Mouse (Mus musculus) kidney, embryonic 15.5 days (tissue): ENCODE results near the gene Xylt1. TPM values are rescaled to one million over a fixed set of nuclear protein-coding genes. Genes with fewer than 3 reads are reported as not detected.

Experiments
- ATAC-seq: fragments of 200-750 bp; cut with Nextera tagmentation; replicated peaks from 2 replicates; pipeline ENCODE4 v1.8.0; 2017; ENCODE audit warnings: moderate TSS enrichment; ENCODE audit not compliant: low FRiP score
- H3K27ac ChIP-seq: fragments of 300-500 bp; sonication (generic); 2 replicates; pipeline ENCODE4 v1.5.1; 2015; ENCODE audit warnings: mild to moderate bottlenecking, inconsistent platforms
- H3K27me3 ChIP-seq: fragments of 300-500 bp; sonication (generic); 2 replicates; pipeline ENCODE4 v1.6.1; 2015; ENCODE audit warnings: inconsistent platforms
- H3K36me3 ChIP-seq: fragments of 300-500 bp; sonication (generic); 2 replicates; pipeline ENCODE4 v1.6.1; 2015; ENCODE audit warnings: inconsistent platforms
- H3K4me1 ChIP-seq: fragments of 300-500 bp; sonication (generic); 2 replicates; pipeline ENCODE4 v1.6.1; 2015; ENCODE audit warnings: inconsistent platforms
- H3K4me2 ChIP-seq: fragments of 300-500 bp; sonication (generic); 2 replicates; pipeline ENCODE4 v1.6.1; 2015; ENCODE audit warnings: moderate library complexity, mild to moderate bottlenecking, inconsistent platforms
- H3K4me3 ChIP-seq: fragments of 300-500 bp; sonication (generic); replicated peaks from 2 replicates; pipeline ENCODE4 v1.5.1; 2015; ENCODE audit warnings: mild to moderate bottlenecking, inconsistent platforms
- H3K9ac ChIP-seq: fragments of 300-500 bp; sonication (generic); 2 replicates; pipeline ENCODE4 v1.6.1; 2015; ENCODE audit warnings: mild to moderate bottlenecking, inconsistent platforms
- H3K9me3 ChIP-seq: fragments of 300-500 bp; sonication (generic); replicated peaks from 2 replicates; pipeline ENCODE4 v1.6.1; 2016; ENCODE audit warnings: inconsistent platforms
- WGBS: fragments of 180-500 bp; shearing (Covaris S2); methylation state at CpG from one replicate; pipeline ENCODE4 v1.1.7; 2015; ENCODE audit warnings: mixed read lengths; 5-methylcytosine and 5-hydroxymethylcytosine counted together
- polyA plus RNA-seq: library from polyadenylated mRNA; unstranded; fragments of >200 nt; fragmentation: Nextera tagmentation; extraction: Ambion mirVana; gene quantifications from 2 replicates; pipeline ENCODE4 v1.2.1, GENCODE M21; 2015

The Xylt1 gene
- polyA plus RNA-seq, 1 experiment from 2014 or later, result 2.3 TPM

GRCm38 (mm10) chr7:117490500-117491205, 109.9 kb downstream of the Xylt1 start:
- 69% methylated on average over 9 of the region's 9 CpGs for WGBS
- Histone ChIP-seq H3K36me3 (no peaks in the 10 kb centered on the region), H3K4me1 (peaks cover 11% of the 10 kb centered on the region; the same call in 1 of the 2 replicates), H3K9me3 (no peaks in the 10 kb centered on the region), H3K27me3 (no peaks in the 10 kb centered on the region), H3K4me3 (no peak overlapping the region), H3K27ac (no peak overlapping the region), H3K9ac (no peak overlapping the region), H3K4me2 (no peak overlapping the region)
- ATAC-seq, result no peak

DNA sequence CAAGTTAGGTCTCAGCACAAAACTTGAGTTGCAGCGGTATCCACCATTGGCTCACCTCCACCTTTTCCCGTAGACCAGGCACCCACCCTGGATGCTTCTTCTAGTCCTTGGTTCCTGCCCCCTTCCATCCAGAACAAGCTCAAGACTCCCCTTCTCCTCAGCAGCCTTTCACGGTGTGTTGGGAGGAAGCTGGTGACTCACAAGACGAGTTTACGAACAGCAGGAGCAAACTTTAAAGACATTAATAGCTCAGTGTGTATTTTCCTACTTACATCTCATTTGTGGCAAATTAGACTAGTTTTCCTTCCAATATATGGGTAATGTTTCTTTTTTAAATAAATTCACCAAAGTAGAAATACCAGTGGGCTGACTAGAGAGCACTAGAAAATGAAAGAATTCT, 110.7 kb downstream of the Xylt1 start:
- Histone ChIP-seq H3K4me1 (peaks cover 9% of the 10 kb centered on the region; the same call in 1 of the 2 replicates), H3K27ac (no peak overlapping the region), H3K4me3 (no peak overlapping the region), H3K9ac (no peak overlapping the region), H3K36me3 (no peaks in the 10 kb centered on the region), H3K4me2 (no peak overlapping the region), H3K9me3 (no peaks in the 10 kb centered on the region), H3K27me3 (no peaks in the 10 kb centered on the region)
- ATAC-seq, result no peak
- WGBS, result 78% methylated on average over 5 of the region's 5 CpGs

DNA sequence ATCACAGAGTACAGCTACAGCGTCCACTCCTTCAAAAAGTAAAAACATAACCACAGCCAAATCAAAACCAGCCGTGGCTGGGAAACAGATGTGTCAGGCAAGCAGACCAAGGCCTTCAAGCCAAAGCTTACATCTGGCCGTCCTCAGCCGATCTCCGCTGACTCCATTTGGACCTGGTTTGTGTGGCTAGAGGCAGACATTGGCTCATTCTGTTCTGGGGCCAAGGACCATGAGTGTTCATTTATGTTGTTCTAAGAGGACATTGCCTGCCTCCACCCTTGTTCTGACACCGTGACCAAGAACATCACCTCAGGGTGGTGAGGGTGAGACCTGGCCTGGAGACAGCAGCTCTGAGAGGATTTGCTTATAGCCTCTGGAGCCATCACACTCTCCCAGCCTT, 113.4 kb downstream of the Xylt1 start:
- WGBS, result 91% methylated on average over 6 of the region's 6 CpGs
- Histone ChIP-seq H3K27ac (no peak overlapping the region), H3K27me3 (no peaks in the 10 kb centered on the region), H3K9ac (no peak overlapping the region), H3K36me3 (no peaks in the 10 kb centered on the region), H3K4me3 (no peak overlapping the region), H3K4me2 (no peak overlapping the region), H3K9me3 (no peaks in the 10 kb centered on the region), H3K4me1 (peaks cover 9% of the 10 kb centered on the region; the same call in 1 of the 2 replicates)
- ATAC-seq, result no peak

DNA sequence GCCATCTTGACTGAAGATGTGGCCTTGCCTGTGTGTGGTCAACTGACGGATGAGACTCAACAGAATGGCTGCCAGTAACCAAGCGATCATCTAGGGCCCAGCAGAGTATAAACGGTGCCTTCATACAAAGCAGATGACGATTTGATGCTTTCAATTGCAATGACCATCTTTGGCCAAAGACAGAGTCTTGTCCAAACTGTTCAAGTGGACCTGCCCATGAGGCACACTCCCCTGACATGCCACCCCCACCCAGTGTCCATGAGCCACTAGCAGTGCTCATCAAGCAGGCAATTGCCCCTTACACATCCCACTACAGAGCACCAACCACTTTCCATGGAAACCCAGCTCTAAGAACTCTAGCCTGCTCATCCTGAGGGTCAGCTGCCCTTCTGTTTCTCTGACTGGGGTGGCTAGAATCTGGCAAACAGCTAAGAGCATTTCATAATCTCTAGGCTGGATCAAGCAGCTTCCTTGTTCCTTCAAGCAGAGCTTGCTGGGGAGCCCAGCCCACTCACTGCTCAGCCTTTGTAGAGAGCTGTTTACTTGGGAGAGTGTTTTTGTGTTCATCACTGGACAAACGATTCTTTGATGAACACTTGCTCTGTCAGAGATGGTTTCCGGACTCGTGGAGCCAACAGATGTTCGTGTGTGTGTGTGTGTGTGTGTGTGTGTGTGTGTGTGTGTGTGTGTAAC, 114.0 kb downstream of the Xylt1 start:
- no peak for ATAC-seq
- H3K27me3 ChIP-seq, result no peaks in the 10 kb centered on the region
- H3K27ac ChIP-seq, result no peak overlapping the region
- H3K4me2 ChIP-seq, result no peak overlapping the region
- no peaks in the 10 kb centered on the region for H3K9me3 ChIP-seq
- H3K36me3 ChIP-seq, result no peaks in the 10 kb centered on the region
- peaks cover 9% of the 10 kb centered on the region; the same call in 1 of the 2 replicates for H3K4me1 ChIP-seq
- no peak overlapping the region for H3K9ac ChIP-seq
- 86% methylated on average over 8 of the region's 8 CpGs for WGBS
- no peak overlapping the region for H3K4me3 ChIP-seq

DNA sequence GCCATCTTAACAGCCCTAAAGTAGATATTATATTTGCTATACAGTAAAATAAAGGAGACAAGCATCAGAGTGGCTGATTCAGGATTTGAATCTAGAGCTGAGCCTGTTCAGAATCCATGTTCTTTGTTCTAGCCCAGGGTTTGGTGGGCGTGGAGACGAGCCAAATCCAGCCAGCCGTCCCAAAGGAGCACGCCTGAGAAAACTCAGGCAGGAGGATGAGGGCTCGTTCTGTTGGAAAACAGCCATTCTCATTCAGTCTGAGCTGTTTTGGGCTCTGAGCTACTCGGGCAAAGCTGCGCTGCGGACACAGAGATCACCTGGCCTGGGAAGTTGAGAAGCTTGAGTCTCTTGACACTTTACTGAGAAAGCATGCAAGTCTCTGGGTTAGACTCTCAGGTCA, 115.0 kb downstream of the Xylt1 start:
- Histone ChIP-seq H3K4me2 (no peak overlapping the region), H3K36me3 (no peaks in the 10 kb centered on the region), H3K27ac (no peak overlapping the region), H3K9me3 (no peaks in the 10 kb centered on the region), H3K4me3 (no peak overlapping the region), H3K9ac (no peak overlapping the region), H3K27me3 (no peaks in the 10 kb centered on the region), H3K4me1 (peaks cover 1% of the 10 kb centered on the region; the same call in 1 of the 2 replicates)
- WGBS, result 77% methylated on average over 8 of the region's 8 CpGs
- ATAC-seq, result no peak

- Histone ChIP-seq H3K9ac (no peak overlapping the region), H3K4me1 (no peaks in the 10 kb centered on the region), H3K27me3 (no peaks in the 10 kb centered on the region), H3K4me2 (no peak overlapping the region), H3K36me3 (0 out of 2 replicates have a peak, but pooled peaks cover 6% of the 10 kb centered on the region), H3K27ac (no peak overlapping the region), H3K9me3 (0 out of 2 replicates have a peak, but pooled peaks cover 4% of the 10 kb centered on the region), H3K4me3 (no peak overlapping the region)
- ATAC-seq, result no peak
- WGBS, result 65% methylated on average over 2 of the region's 2 CpGs
Observed at GRCm38 (mm10) chr7:117498173-117498572, 117.4 kb downstream of the Xylt1 start.

DNA sequence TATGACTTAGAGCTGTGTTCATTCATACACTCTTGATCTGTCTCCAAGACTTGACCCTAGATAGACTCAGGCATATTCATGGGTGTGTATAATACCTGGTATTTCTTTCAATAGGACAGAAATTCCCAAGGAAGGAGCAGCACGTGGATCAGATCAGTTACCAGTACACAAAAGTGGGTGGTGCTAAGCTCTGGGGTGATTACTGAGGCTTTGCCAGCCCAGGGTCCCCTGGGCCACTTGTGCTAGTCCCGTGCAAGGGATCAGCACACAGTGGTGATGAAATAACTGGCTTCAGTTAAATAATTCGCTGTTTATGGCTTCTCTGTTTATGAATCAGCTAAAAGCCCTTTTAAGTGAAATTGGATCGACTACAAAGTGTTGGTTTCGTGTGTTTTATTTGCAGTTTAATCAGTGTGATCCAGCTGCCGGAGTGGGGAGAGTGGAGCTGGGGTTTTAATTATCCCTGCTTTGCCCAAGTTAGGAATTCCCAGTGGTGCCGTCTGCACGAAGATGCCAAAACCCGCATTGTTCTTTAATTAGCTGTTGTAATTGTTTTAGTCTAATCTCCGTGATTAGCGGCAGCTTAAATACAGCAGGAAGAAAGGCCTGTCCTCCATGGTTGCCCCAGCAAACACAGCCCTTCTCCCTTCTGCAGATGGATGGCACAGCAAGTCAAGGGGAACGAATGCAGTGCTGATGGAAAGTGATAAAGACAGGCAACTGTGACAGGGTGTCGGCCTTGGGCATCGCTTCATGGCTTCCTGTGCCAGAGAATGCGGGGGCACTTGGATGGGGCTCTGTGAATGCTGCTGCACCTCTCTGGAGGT, 120.8 kb downstream of the Xylt1 start:
- H3K27me3 ChIP-seq, result no peaks in the 10 kb centered on the region
- H3K9me3 ChIP-seq, result 0 out of 2 replicates have a peak, but pooled peaks cover 4% of the 10 kb centered on the region
- WGBS, result 72% methylated on average over 15 of the region's 15 CpGs
- no peaks in the 10 kb centered on the region for H3K4me1 ChIP-seq
- no peak overlapping the region for H3K4me2 ChIP-seq
- H3K9ac ChIP-seq, result no peak overlapping the region
- H3K4me3 ChIP-seq, result no peak overlapping the region
- H3K27ac ChIP-seq, result no peak overlapping the region
- 0 out of 2 replicates have a peak, but pooled peaks cover 6% of the 10 kb centered on the region for H3K36me3 ChIP-seq
- ATAC-seq, result no peak

GRCm38 (mm10) chr7:117502415-117502814, 121.6 kb downstream of the Xylt1 start:
- 0 out of 2 replicates have a peak, but pooled peaks cover under 1% of the 10 kb centered on the region for H3K4me1 ChIP-seq
- H3K4me3 ChIP-seq, result no peak overlapping the region
- no peak overlapping the region for H3K4me2 ChIP-seq
- WGBS, result 79% methylated on average over 5 of the region's 5 CpGs
- 0 out of 2 replicates have a peak, but pooled peaks cover 4% of the 10 kb centered on the region for H3K9me3 ChIP-seq
- no peak overlapping the region for H3K9ac ChIP-seq
- 0 out of 2 replicates have a peak, but pooled peaks cover 6% of the 10 kb centered on the region for H3K36me3 ChIP-seq
- H3K27ac ChIP-seq, result no peak overlapping the region
- ATAC-seq, result no peak
- no peaks in the 10 kb centered on the region for H3K27me3 ChIP-seq

GRCm38 (mm10) chr7:117503714-117504113, 122.9 kb downstream of the Xylt1 start:
- H3K4me2 ChIP-seq, result no peak overlapping the region
- no peak overlapping the region for H3K4me3 ChIP-seq
- 0 out of 2 replicates have a peak, but pooled peaks cover 4% of the 10 kb centered on the region for H3K9me3 ChIP-seq
- WGBS, result 81% methylated on average over 9 of the region's 9 CpGs
- H3K27ac ChIP-seq, result no peak overlapping the region
- H3K36me3 ChIP-seq, result 0 out of 2 replicates have a peak, but pooled peaks cover 6% of the 10 kb centered on the region
- no peaks in the 10 kb centered on the region for H3K27me3 ChIP-seq
- ATAC-seq, result no peak
- peaks cover 8% of the 10 kb centered on the region; the same call in 1 of the 2 replicates for H3K4me1 ChIP-seq
- no peak overlapping the region for H3K9ac ChIP-seq

DNA sequence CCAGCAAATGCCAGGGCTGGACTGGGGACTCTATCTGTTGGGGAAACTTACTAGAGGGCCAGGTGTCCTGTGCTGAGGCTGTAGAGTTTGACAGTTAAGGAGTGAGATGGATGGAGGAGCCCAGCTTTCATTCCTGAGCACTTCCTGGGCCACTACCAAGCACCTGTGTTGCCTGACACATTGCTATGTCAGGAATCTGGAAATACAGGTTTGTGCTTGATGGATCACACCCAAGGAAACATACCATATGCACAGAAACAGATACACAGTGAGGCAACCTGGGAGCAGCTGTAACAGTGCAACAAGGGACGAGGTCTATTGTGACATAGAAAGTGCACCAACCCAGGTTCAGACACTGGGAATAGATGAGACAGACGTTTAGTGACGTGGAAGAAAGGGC, 125.0 kb downstream of the Xylt1 start:
- H3K9me3 ChIP-seq, result 0 out of 2 replicates have a peak, but pooled peaks cover 4% of the 10 kb centered on the region
- peaks cover 8% of the 10 kb centered on the region; the same call in 1 of the 2 replicates for H3K4me1 ChIP-seq
- H3K36me3 ChIP-seq, result 0 out of 2 replicates have a peak, but pooled peaks cover 6% of the 10 kb centered on the region
- H3K4me2 ChIP-seq, result no peak overlapping the region
- 80% methylated on average over 3 of the region's 3 CpGs for WGBS
- no peak overlapping the region for H3K4me3 ChIP-seq
- no peaks in the 10 kb centered on the region for H3K27me3 ChIP-seq
- ATAC-seq, result no peak
- H3K9ac ChIP-seq, result no peak overlapping the region
- H3K27ac ChIP-seq, result no peak overlapping the region

DNA sequence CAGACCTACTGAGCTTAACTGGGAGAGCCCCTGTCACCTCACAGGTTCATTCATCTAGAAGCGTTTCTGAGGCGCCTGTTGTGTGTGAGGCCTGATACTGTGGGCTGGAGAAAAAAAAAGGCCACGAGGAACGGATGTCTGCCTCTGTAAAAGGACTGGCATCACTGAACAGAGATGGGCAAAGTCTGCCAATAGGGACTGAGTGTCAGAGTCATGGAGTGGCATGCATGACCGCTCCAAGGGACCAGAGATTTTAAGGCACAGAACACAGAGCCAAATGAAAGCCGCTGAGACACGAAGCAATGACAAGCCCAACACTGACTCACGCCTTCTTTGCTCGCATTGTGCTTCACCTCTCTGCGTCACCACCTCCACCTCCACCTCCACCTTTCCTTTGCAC, 126.6 kb downstream of the Xylt1 start:
- H3K4me3 ChIP-seq, result no peak overlapping the region
- no peak overlapping the region for H3K4me2 ChIP-seq
- WGBS, result 81% methylated on average over 10 of the region's 10 CpGs
- no peaks in the 10 kb centered on the region for H3K9me3 ChIP-seq
- H3K9ac ChIP-seq, result no peak overlapping the region
- H3K27me3 ChIP-seq, result no peaks in the 10 kb centered on the region
- H3K36me3 ChIP-seq, result no peaks in the 10 kb centered on the region
- no peak for ATAC-seq
- H3K27ac ChIP-seq, result no peak overlapping the region
- H3K4me1 ChIP-seq, result peaks cover 8% of the 10 kb centered on the region; the same call in 1 of the 2 replicates
